ENCODE assay signal across 23 mouse cellular contexts in the genomic region with DNA sequence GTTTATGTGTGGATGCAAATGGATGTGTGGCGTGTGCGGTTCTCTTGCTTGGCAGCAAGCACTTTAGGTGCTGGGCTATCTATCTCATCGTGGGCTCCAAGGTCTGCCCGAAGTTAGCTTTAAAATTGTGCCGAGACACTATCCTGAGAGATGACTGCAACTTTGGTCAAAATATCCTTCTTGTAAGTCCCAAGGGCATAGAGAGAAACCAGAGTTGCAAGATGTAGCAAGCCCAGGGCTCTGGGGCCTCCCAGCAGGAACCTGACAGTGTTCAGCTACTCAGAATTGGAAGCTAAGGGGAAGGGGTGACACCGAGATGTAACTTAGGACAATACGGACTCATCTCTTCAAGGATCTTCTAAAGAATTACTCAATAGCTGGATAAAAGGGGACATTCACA. TPM values are rescaled to one million over a fixed set of nuclear protein-coding genes. Genes with fewer than 3 reads are reported as not detected.
DNase-seq lines count a peak whose midpoint lies in the region; ATAC-seq and TF ChIP-seq lines count a peak whose summit lies in the region.
"Had no signal": no experiment of that assay in that cellular context is flagged by ENCODE, and none has a peak within 500 bp of the region (broad histone marks: within the 10 kb centered on the region; RNA-seq: fewer than 3 reads in every experiment).

No protein-coding gene starts in this region.

- H3K79me2 ChIP-seq in CH12.LX (replicated peaks; ENCODE audit: control insufficient read depth, extremely low read depth, insufficient read depth, poor library complexity, severe bottlenecking): no peaks in the 10 kb centered on the region

- peaks cover 0 to 26% of the 10 kb centered on the region in 2 experiments; a peak in 3 of 4 replicates for H3K4me1 ChIP-seq in CH12.LX (ENCODE audit: control insufficient read depth in 1 of 2, insufficient read depth in 2 of 2)
- no peaks in the 10 kb centered on the region for H3K4me1 ChIP-seq in kidney, embryonic 14.5 days (ENCODE audit: control insufficient read depth, insufficient read depth, low read length)

- TF ChIP-seq RAD21 in CH12.LX (IDR thresholded peaks at IDR 0.05; ENCODE audit: low read depth, low read length): no peak; the same call in 1 of the 2 replicates

- peak; percentile 63 for TF ChIP-seq EP300 in CH12.LX (IDR thresholded peaks at IDR 0.05; ENCODE audit: low read length)

- H3K9me3 ChIP-seq in CH12.LX (replicated peaks; ENCODE audit: low read length): no peaks in the 10 kb centered on the region
- H3K9me3 ChIP-seq in kidney, embryonic 14.5 days (ENCODE audit: control insufficient read depth, low read length): no peaks in the 10 kb centered on the region
- H3K9me3 ChIP-seq: G1E had no signal

- no peaks in the 10 kb centered on the region for H3K27me3 ChIP-seq in CH12.LX (replicated peaks)
- 0 out of 2 replicates have a peak, but pooled peaks cover 9% of the 10 kb centered on the region for H3K27me3 ChIP-seq in kidney, embryonic 14.5 days (ENCODE audit: control insufficient read depth, insufficient read depth, low read length)
- H3K27me3 ChIP-seq: Patski had no signal

- H3K27ac ChIP-seq in CH12.LX (ENCODE audit: insufficient read depth, low read depth): no peak overlapping the region
- H3K27ac ChIP-seq in kidney, embryonic 14.5 days (ENCODE audit: low read depth, low read length): no peak overlapping the region

- dilution Hi-C loops in CH12.LX (cut with MboI; ENCODE audit: extremely low pct_ligation_motif_present, extremely low pct_unique_long_range_greater_than_20kb, low sequenced_read_pairs): no loop called here

- no peak for TF ChIP-seq POLR2A in CH12.LX (IDR thresholded peaks at IDR 0.05; ENCODE audit: low read depth, low read length)

- peaks cover 15 to 24% of the 10 kb centered on the region in 2 experiments for H3K36me3 ChIP-seq in CH12.LX (replicated peaks in 1 of 2; ENCODE audit: control insufficient read depth in 1 of 2, insufficient read depth in 1 of 2, low read length in 1 of 2)
- peaks cover 5% of the 10 kb centered on the region; the same call in 1 of the 2 replicates for H3K36me3 ChIP-seq in kidney, embryonic 14.5 days (ENCODE audit: control insufficient read depth, insufficient read depth, low read length)

- peak; percentile 62 for DNase-seq in CH12.LX (ENCODE audit: extremely low read depth)
- DNase-seq: adrenal gland, adult 2 months; adrenal gland, adult 8-10 months; adrenal gland, postnatal 10 days; adrenal gland, postnatal 14 days; adrenal gland, postnatal 25 days; adrenal gland, postnatal 36 days; cerebellum, adult 11 months; cerebellum, adult 11-12 months; cerebellum, adult 18-20 months; cerebellum, adult 2 months; cerebellum, adult 8-10 months had no signal

- H3K4me3 ChIP-seq in CH12.LX (replicated peaks in 1 of 3; ENCODE audit: low read depth in 2 of 3, low read length in 2 of 3, poor library complexity in 1 of 3): no peak overlapping the region
- no peak overlapping the region for H3K4me3 ChIP-seq in kidney, embryonic 14.5 days (ENCODE audit: low read length)

- H3K9ac ChIP-seq in CH12.LX (ENCODE audit: insufficient read depth, low read depth): 0 out of 2 replicates have a peak overlapping the region, but pooled peaks have one; percentile 37
- no peak overlapping the region for H3K9ac ChIP-seq in kidney, embryonic 14.5 days (ENCODE audit: low read depth, low read length)

- peak overlapping the region; percentile 87 for H3K4me2 ChIP-seq in CH12.LX (ENCODE audit: insufficient read depth, low read depth, poor library complexity, severe bottlenecking)
- no peak overlapping the region for H3K4me2 ChIP-seq in kidney, embryonic 14.5 days (replicated peaks; ENCODE audit: low read depth, low read length)

- in situ Hi-C loops in CH12.LX (cut with MboI; ENCODE audit: low pct_ligation_motif_present, low pct_unique_long_range_greater_than_20kb, low sequenced_read_pairs): no loop called here

- ATAC-seq in kidney, embryonic 14.5 days (ENCODE audit: low FRiP score, low TSS enrichment): no peak
- ATAC-seq: activated CD4-positive, CD25-positive, alpha-beta regulatory T cell, adult 4 months; CD4-positive, CD25-positive, alpha-beta regulatory T cell, adult 4 months; Patski had no signal

- TF ChIP-seq CTCF in CH12.LX (conservative IDR thresholded peaks at IDR 0.05 in 1 of 2, IDR thresholded peaks at IDR 0.05 in 1 of 2; ENCODE audit: low read depth in 2 of 2, low read length in 2 of 2): no peak

- WGBS in kidney, embryonic 14.5 days: 92% methylated on average over 7 of the region's 7 CpGs

TF ChIP-seq in CH12.LX, 34 proteins besides CTCF, POLR2A, EP300 and RAD21:
- TF ChIP-seq HCFC1 (IDR thresholded peaks at IDR 0.05; ENCODE audit: low read depth, low read length) (no peak), KAT2A (IDR thresholded peaks at IDR 0.05; ENCODE audit: insufficient replicate concordance, low read length) (no peak), UBTF (IDR thresholded peaks at IDR 0.05; ENCODE audit: low read depth, low read length) (no peak), MXI1 (IDR thresholded peaks at IDR 0.05; ENCODE audit: low read depth, low read length) (no peak), TCF12 (IDR thresholded peaks at IDR 0.05; ENCODE audit: low read depth, low read length) (peak; percentile 37), E2F4 (IDR thresholded peaks at IDR 0.05; ENCODE audit: insufficient replicate concordance, low read depth, low read length) (no peak), RCOR1 (conservative IDR thresholded peaks at IDR 0.05; ENCODE audit: low read depth, low read length) (0 out of 2 replicates have a peak, but pooled peaks have one; percentile 36), ZKSCAN1 (IDR thresholded peaks at IDR 0.05; ENCODE audit: borderline replicate concordance, low read depth, low read length) (no peak), ZC3H11A (IDR thresholded peaks at IDR 0.05; ENCODE audit: low read depth, low read length) (no peak), USF1 (IDR thresholded peaks at IDR 0.05; ENCODE audit: low read depth, low read length) (no peak), NRF1 (IDR thresholded peaks at IDR 0.05; ENCODE audit: low read depth, low read length) (no peak), SMC3 (IDR thresholded peaks at IDR 0.05; ENCODE audit: low read depth, low read length) (peak; percentile 8; the same call in 1 of the 2 replicates), ZNF384 (IDR thresholded peaks at IDR 0.05; ENCODE audit: low read depth, low read length) (no peak), MYC (IDR thresholded peaks at IDR 0.05; ENCODE audit: low read depth, low read length) (0 out of 2 replicates have a peak, but pooled peaks have one; percentile 23), ETS1 (conservative IDR thresholded peaks at IDR 0.05; ENCODE audit: low read depth, low read length) (peak; percentile 40; the same call in 1 of the 2 replicates), USF2 (conservative IDR thresholded peaks at IDR 0.05; ENCODE audit: low read depth, low read length) (no peak), ELF1 (IDR thresholded peaks at IDR 0.05; ENCODE audit: low read depth, low read length) (no peak), MAX (IDR thresholded peaks at IDR 0.05; ENCODE audit: low read length) (no peak), GABPA (IDR thresholded peaks at IDR 0.05; ENCODE audit: insufficient replicate concordance, low read depth, low read length) (no peak), CHD1 (IDR thresholded peaks at IDR 0.05; ENCODE audit: low read depth, low read length) (no peak), MAZ (IDR thresholded peaks at IDR 0.05; ENCODE audit: low read depth, low read length) (no peak; the same call in 1 of the 2 replicates), POLR2AphosphoS2 (IDR thresholded peaks at IDR 0.05; ENCODE audit: low read depth, low read length) (no peak), BHLHE40 (IDR thresholded peaks at IDR 0.05; ENCODE audit: low read depth, low read length) (no peak; the same call in 1 of the 2 replicates), JUN (IDR thresholded peaks at IDR 0.05; ENCODE audit: insufficient read depth, low read depth, low read length) (no peak), MAFK (IDR thresholded peaks at IDR 0.05; ENCODE audit: insufficient replicate concordance, low read length) (no peak), SIN3A (IDR thresholded peaks at IDR 0.05; ENCODE audit: low read length) (no peak), IRF4 (IDR thresholded peaks at IDR 0.05; ENCODE audit: low read depth, low read length) (peak; percentile 67), MEF2A (IDR thresholded peaks at IDR 0.05; ENCODE audit: borderline replicate concordance, low read depth, low read length) (peak; percentile 52; the same call in 1 of the 2 replicates), TBP (conservative IDR thresholded peaks at IDR 0.05; ENCODE audit: low read depth, low read length) (no peak)
TF ChIP-seq in CH12.LX: peak in this region for 7.

RNA-seq across cellular contexts. Expression of a gene that starts 9.2 kb away (rescaled TPM):
- total RNA-seq in CH12.LX (2012; rRNA removed) (not detected in 2 replicates), CH12.LX (2014; rRNA removed) (not detected in 2 replicates)
- not detected in 2 replicates for polyA plus RNA-seq in CH12.LX (2012; ENCODE audit: insufficient read length, low read depth)
- polyA plus RNA-seq in kidney, embryonic 14.5 days (2014; fragmentation: Nextera tagmentation; extraction: Ambion mirVana): not detected in 2 replicates
- total RNA-seq: adrenal gland, adult 18-20 months; adrenal gland, adult 2 months; adrenal gland, adult 8-10 months; adrenal gland, postnatal 10 days; adrenal gland, postnatal 14 days; adrenal gland, postnatal 25 days; adrenal gland, postnatal 36 days; adrenal gland, postnatal 4 days; ES-E14; MEL had no signal
- polyA plus RNA-seq: activated CD4-positive, CD25-positive, alpha-beta regulatory T cell, adult 4 months; adrenal gland, adult 2 months; brain, embryonic 14.5 days; C2C12; CD4-positive, CD25-positive, alpha-beta regulatory T cell, adult 4 months; cerebellum, adult 2 months; G1E; Patski had no signal

RNA-seq across cellular contexts. Expression of a gene that starts 46.8 kb away (rescaled TPM):
- not detected in 2 replicates for total RNA-seq in CH12.LX (2012; rRNA removed)
- not detected in 2 replicates for total RNA-seq in CH12.LX (2014; rRNA removed)
- not detected in 2 replicates for polyA plus RNA-seq in CH12.LX (2012; ENCODE audit: insufficient read length, low read depth)
- polyA plus RNA-seq in kidney, embryonic 14.5 days (2014; fragmentation: Nextera tagmentation; extraction: Ambion mirVana): not detected in 2 replicates
- total RNA-seq: adrenal gland, adult 18-20 months; adrenal gland, adult 2 months; adrenal gland, adult 8-10 months; adrenal gland, postnatal 10 days; adrenal gland, postnatal 14 days; adrenal gland, postnatal 25 days; adrenal gland, postnatal 36 days; adrenal gland, postnatal 4 days; G1E; MEL had no signal
- polyA plus RNA-seq: activated CD4-positive, CD25-positive, alpha-beta regulatory T cell, adult 4 months; adrenal gland, adult 2 months; C2C12; CD4-positive, CD25-positive, alpha-beta regulatory T cell, adult 4 months; cerebellum, adult 2 months; G1E; Patski had no signal
